Mouse (Mus musculus) limb, embryonic 11.5 days (tissue): ENCODE measurements around the gene Gm17581. TPM values are rescaled to one million over a fixed set of nuclear protein-coding genes. Genes with fewer than 3 reads are reported as not detected.

Experiments used
- ATAC-seq: fragments of 200-750 bp; cut with Nextera tagmentation; 2 replicates; pipeline ENCODE4 v1.8.0; 2017; ENCODE audit warnings: low read depth; ENCODE audit not compliant: insufficient number of reproducible peaks, low FRiP score, low TSS enrichment
- DNase-seq: peaks from one replicate; pipeline ENCODE4 v3.0.0-alpha.2; 2015; ENCODE audit warnings: low spot score
- H3K27ac ChIP-seq: fragments of 300-500 bp; sonication (generic); replicated peaks from 2 replicates; pipeline ENCODE4 v1.5.1; 2014; ENCODE audit warnings: low read depth, mild to moderate bottlenecking, low read length
- H3K27me3 ChIP-seq: fragments of 300-500 bp; sonication (generic); 2 replicates; pipeline ENCODE4 v1.6.1; 2014; ENCODE audit warnings: mild to moderate bottlenecking, low read length, mixed read lengths; ENCODE audit not compliant: control insufficient read depth, insufficient read depth
- H3K36me3 ChIP-seq: fragments of 300-500 bp; sonication (generic); 2 replicates; pipeline ENCODE4 v1.6.1; 2014; ENCODE audit warnings: mild to moderate bottlenecking, low read length, moderate library complexity, mixed read lengths; ENCODE audit not compliant: control insufficient read depth, insufficient read depth
- H3K4me1 ChIP-seq: fragments of 300-500 bp; sonication (generic); 2 replicates; pipeline ENCODE4 v1.6.1; 2014; ENCODE audit warnings: low read length, mixed read lengths; ENCODE audit not compliant: control insufficient read depth, insufficient read depth
- H3K4me2 ChIP-seq: fragments of 300-500 bp; sonication (generic); 2 replicates; pipeline ENCODE4 v1.6.1; 2014; ENCODE audit warnings: low read depth, mild to moderate bottlenecking, moderate library complexity; ENCODE audit not compliant: severe bottlenecking
- H3K4me3 ChIP-seq: fragments of 300-500 bp; sonication (generic); 2 replicates; pipeline ENCODE4 v1.5.1; 2014; ENCODE audit warnings: low read depth, low read length
- H3K9ac ChIP-seq: fragments of 300-500 bp; sonication (generic); 2 replicates; pipeline ENCODE4 v1.6.1; 2014; ENCODE audit warnings: mild to moderate bottlenecking, low read length
- H3K9me3 ChIP-seq: fragments of 300-500 bp; sonication (generic); 2 replicates; pipeline ENCODE4 v1.6.1; 2016; ENCODE audit warnings: low read length; ENCODE audit not compliant: control insufficient read depth
- WGBS: fragments of 180-500 bp; shearing (Covaris S2); extraction: QIAGEN DNeasy Blood & Tissue Kit; methylation state at CpG from one replicate; pipeline ENCODE4 v1.1.7; 2014; 5-methylcytosine and 5-hydroxymethylcytosine counted together
- polyA plus RNA-seq: library from polyadenylated mRNA; unstranded; fragments of >200 nt; fragmentation: Nextera tagmentation; extraction: Ambion mirVana; gene quantifications from 2 replicates; pipeline ENCODE4 v1.2.1, GENCODE M21; 2014

Gm17581 gene
- polyA plus RNA-seq, 1 experiment from 2014 or later: not detected

DNA sequence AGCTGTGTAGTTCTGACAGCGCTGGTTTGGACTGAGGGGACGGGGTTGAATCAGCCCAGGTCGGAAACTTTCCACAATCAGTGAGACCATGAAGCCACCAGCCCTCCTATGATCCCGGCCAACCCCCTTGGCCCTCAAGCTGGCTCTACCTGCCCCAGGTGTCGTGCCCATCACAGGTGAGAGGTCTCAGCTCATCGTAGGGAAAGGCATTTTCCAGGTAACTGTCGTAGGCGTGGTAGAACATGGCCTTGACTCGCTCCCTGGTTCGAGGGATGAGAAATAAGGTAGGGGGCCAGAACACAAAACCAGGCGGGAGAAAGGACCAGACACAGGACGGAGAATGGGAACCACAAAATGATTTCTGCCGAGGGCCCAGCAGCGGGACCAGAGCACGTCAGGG is 6.9 kb downstream of the Gm17581 start:
- peak overlapping the region; percentile 91 for H3K4me2 ChIP-seq
- no peaks in the 10 kb centered on the region for H3K4me1 ChIP-seq
- no peaks in the 10 kb centered on the region for H3K27me3 ChIP-seq
- DNase-seq: no peak
- ATAC-seq: no peak
- no peaks in the 10 kb centered on the region for H3K36me3 ChIP-seq
- no peaks in the 10 kb centered on the region for H3K9me3 ChIP-seq
- peak overlapping the region; percentile 54 for H3K9ac ChIP-seq
- no peak overlapping the region for H3K27ac ChIP-seq
- 7% methylated on average over 15 of the region's 15 CpGs for WGBS
- H3K4me3 ChIP-seq: peak overlapping the region; percentile 90

DNA sequence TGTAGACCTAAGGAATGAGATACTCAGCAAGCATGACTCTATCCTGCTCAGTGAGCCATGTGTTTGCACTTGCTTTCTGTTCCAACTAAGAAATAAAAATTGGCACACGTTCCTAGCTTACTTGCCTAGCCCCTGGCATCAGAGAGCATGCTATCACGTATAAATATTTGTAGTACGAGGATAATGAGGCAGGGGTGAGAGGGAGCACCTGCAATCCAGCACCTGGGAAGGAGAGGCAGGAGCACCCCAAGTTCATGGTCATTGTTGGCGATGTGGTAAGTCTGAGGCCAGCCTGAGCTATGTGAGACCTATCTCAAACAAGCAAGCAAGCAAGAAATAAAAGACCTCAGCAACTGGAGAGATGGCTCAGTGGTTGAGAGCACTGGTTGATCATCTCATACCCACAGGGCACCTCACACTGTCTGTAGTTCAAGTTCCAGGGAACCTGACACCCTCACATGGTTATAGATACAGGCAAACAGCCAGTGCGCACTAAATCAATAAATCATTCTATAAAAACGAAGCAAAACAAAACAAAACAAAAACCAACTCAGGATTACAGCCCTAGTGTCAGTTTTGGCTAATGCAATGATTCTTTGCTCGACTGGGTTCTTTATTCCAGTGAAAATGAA is 7.8 kb downstream of the Gm17581 start:
- no peak for ATAC-seq
- H3K4me1 ChIP-seq: no peaks in the 10 kb centered on the region
- DNase-seq: no peak
- H3K4me2 ChIP-seq: no peak overlapping the region; the same call in 1 of the 2 replicates
- no peak overlapping the region for H3K27ac ChIP-seq
- H3K27me3 ChIP-seq: no peaks in the 10 kb centered on the region
- WGBS: 75% methylated on average over 7 of the region's 7 CpGs
- H3K4me3 ChIP-seq: no peak overlapping the region
- no peak overlapping the region for H3K9ac ChIP-seq
- H3K9me3 ChIP-seq: no peaks in the 10 kb centered on the region
- no peaks in the 10 kb centered on the region for H3K36me3 ChIP-seq

DNA sequence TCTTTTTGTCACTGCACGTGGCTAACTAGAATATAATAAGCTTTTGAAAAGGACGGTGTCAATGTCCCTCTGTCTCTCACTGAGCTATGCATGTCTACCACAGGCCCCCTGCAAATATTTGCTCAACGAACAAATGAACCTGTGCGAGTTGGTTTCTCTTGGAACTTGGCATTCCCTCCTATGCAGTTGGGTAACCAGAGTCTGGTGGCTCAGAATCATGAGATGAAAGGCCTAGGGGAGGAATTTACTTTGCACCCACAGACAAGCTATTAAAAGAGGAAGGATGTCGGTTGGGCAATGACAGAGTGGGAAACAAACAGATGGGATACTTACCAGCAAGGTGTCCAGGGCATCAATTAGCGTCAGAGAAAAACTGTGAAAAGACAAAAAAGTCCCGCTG is 9.4 kb downstream of the Gm17581 start:
- H3K4me2 ChIP-seq: no peak overlapping the region
- H3K9ac ChIP-seq: no peak overlapping the region
- H3K27me3 ChIP-seq: no peaks in the 10 kb centered on the region
- H3K36me3 ChIP-seq: no peaks in the 10 kb centered on the region
- ATAC-seq: no peak
- DNase-seq: no peak
- H3K4me3 ChIP-seq: no peak overlapping the region
- H3K27ac ChIP-seq: no peak overlapping the region
- 83% methylated on average over 7 of the region's 7 CpGs for WGBS
- no peaks in the 10 kb centered on the region for H3K9me3 ChIP-seq
- no peaks in the 10 kb centered on the region for H3K4me1 ChIP-seq

DNA sequence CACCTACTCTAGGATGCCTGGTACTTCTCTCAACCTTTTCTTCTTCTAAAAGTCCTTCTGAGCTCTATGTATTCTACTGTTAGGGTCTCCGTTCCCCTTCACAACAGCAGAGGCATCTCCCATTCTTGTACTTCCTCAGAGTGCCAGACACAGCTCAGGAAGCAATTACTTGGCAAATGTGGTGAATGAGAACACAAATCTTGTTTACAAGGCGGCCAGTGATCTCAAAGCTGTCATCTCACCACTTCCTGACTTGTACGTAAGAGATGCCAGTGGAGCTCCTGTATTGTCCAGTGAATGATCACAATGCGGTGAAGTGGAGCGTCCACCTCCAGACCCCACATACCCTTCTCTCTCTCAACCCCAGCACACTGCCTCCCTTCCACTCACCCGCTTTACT is 11.1 kb downstream of the Gm17581 start:
- no peak overlapping the region for H3K27ac ChIP-seq
- H3K4me3 ChIP-seq: no peak overlapping the region
- no peaks in the 10 kb centered on the region for H3K4me1 ChIP-seq
- no peaks in the 10 kb centered on the region for H3K36me3 ChIP-seq
- 84% methylated on average over 6 of the region's 6 CpGs for WGBS
- ATAC-seq (no peak), DNase-seq (no peak)
- H3K27me3 ChIP-seq: no peaks in the 10 kb centered on the region
- no peak overlapping the region for H3K4me2 ChIP-seq
- no peak overlapping the region for H3K9ac ChIP-seq
- no peaks in the 10 kb centered on the region for H3K9me3 ChIP-seq

DNA sequence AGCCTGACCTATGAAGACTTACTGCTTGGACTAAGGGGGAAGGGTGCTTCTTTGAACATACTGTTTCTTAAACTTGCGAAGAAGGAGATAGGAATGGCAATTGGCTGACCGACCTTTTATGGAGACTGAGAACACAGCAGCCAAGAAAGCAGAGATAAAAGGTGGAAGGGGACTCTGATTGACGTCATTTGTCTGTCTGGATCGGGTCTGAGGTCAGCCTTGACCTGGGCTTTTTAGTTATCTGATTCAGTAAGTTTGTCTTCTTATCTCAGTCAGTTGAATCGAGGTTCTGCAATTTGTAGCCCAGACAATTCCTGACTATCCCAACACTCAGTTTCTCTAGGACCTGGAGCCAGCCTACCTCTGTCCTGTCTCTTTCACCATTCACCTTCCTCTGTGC is 11.6 kb downstream of the Gm17581 start:
- Histone ChIP-seq H3K4me1 (no peaks in the 10 kb centered on the region), H3K4me2 (no peak overlapping the region), H3K27me3 (no peaks in the 10 kb centered on the region), H3K9ac (no peak overlapping the region), H3K27ac (no peak overlapping the region), H3K4me3 (no peak overlapping the region), H3K9me3 (no peaks in the 10 kb centered on the region), H3K36me3 (no peaks in the 10 kb centered on the region)
- ATAC-seq (no peak), DNase-seq (no peak)
- WGBS: 71% methylated on average over 5 of the region's 5 CpGs

DNA sequence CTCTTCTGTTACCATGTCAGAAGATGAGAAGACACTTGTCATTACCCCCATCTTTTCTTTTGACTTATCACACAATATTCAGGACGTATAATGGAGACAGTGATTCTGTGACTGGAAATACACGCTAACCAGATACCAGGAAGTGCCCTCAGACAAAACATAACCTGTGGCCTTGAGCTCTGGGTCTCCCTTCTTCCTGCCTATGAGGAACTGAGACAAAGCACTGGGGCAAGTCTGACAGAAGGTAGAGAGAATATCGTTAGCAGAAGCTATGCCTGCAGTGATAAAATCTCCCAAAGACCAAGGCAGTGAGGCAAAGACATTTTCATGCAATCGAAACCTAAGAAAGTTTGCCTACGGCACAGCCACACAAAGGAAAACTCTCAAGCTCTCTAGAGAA is 15.1 kb downstream of the Gm17581 start:
- Histone ChIP-seq H3K27ac (no peak overlapping the region), H3K36me3 (no peaks in the 10 kb centered on the region), H3K4me2 (no peak overlapping the region), H3K9me3 (no peaks in the 10 kb centered on the region), H3K4me3 (no peak overlapping the region), H3K9ac (no peak overlapping the region), H3K27me3 (no peaks in the 10 kb centered on the region), H3K4me1 (no peaks in the 10 kb centered on the region)
- 94% methylated on average over 5 of the region's 5 CpGs for WGBS
- ATAC-seq: no peak
- DNase-seq: no peak

DNA sequence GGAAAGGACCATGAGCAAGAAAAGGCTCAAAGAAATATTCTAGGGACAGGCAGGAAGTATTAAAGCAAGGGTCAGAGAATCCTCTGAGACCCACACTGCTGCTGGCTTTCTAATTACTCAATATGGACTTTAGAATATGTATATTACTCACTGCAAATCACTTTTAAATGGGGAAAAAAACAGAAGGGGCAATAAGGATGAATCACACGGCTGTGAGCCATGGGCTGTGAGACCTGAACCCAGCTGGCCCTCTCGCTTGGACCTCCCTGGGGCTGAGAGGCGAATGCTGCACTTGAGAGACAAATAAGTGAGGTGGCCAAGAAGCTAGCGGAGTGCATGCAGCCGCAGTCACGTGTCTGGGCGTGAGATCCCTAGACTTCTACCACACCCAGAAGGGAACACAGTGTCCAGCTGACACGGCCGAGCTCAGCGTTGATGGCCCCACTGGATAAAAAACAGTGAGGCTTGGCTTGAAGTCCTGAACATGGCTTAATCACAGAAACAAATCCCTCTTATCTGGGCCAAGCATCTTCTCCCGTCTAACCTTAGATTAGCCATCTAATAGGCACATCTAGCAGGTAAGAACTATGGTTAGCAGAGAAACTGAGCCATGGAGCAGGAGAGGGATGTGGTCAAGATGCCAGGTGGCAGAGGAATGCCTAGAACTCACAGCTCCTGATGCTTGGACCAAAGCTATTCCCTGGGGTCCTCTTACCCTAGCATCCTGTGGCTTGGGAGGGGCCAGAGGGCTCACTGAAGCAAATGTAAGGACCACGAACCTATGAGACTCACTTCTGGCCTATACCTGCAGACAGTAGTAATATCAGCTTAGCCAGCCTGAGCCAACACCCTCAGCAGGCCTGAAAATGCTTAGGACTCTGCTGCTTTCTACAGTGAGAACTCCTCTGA is 18.3 kb downstream of the Gm17581 start:
- H3K4me2 ChIP-seq: no peak overlapping the region
- H3K27ac ChIP-seq: no peak overlapping the region
- DNase-seq (no peak), ATAC-seq (no peak)
- WGBS: 85% methylated on average over 12 of the region's 12 CpGs
- H3K9ac ChIP-seq: no peak overlapping the region
- no peak overlapping the region for H3K4me3 ChIP-seq
- no peaks in the 10 kb centered on the region for H3K9me3 ChIP-seq
- no peaks in the 10 kb centered on the region for H3K27me3 ChIP-seq
- H3K4me1 ChIP-seq: no peaks in the 10 kb centered on the region
- H3K36me3 ChIP-seq: no peaks in the 10 kb centered on the region

DNA sequence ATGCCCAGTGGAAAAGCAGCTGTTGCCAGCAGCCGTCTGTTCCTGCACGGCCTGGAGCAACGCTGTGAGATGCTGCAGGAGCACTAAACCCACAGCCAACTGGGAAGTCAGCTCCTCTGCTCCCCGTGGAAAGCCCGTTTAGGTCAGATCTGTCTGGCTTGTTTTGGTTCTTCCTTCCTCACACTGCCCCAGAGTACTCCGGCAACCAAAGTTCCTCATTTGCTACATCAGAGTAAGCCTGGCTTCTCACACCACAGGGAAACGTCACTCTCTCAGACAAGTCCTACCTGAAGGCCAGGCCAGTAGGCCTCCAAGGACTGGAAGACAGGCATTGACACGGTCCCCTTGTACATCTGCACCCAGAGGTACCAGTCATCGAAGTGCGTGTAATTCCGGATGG is 25.1 kb downstream of the Gm17581 start:
- Histone ChIP-seq H3K4me2 (no peak overlapping the region), H3K27me3 (no peaks in the 10 kb centered on the region), H3K9ac (no peak overlapping the region), H3K4me3 (no peak overlapping the region), H3K36me3 (peaks cover 2% of the 10 kb centered on the region; the same call in 1 of the 2 replicates), H3K4me1 (no peaks in the 10 kb centered on the region), H3K27ac (no peak overlapping the region), H3K9me3 (no peaks in the 10 kb centered on the region)
- DNase-seq: no peak
- 85% methylated on average over 11 of the region's 11 CpGs for WGBS
- no peak for ATAC-seq
